Mouse (Mus musculus): ENCODE data around the gene Ribc1.

Ribc1 gene

DNA sequence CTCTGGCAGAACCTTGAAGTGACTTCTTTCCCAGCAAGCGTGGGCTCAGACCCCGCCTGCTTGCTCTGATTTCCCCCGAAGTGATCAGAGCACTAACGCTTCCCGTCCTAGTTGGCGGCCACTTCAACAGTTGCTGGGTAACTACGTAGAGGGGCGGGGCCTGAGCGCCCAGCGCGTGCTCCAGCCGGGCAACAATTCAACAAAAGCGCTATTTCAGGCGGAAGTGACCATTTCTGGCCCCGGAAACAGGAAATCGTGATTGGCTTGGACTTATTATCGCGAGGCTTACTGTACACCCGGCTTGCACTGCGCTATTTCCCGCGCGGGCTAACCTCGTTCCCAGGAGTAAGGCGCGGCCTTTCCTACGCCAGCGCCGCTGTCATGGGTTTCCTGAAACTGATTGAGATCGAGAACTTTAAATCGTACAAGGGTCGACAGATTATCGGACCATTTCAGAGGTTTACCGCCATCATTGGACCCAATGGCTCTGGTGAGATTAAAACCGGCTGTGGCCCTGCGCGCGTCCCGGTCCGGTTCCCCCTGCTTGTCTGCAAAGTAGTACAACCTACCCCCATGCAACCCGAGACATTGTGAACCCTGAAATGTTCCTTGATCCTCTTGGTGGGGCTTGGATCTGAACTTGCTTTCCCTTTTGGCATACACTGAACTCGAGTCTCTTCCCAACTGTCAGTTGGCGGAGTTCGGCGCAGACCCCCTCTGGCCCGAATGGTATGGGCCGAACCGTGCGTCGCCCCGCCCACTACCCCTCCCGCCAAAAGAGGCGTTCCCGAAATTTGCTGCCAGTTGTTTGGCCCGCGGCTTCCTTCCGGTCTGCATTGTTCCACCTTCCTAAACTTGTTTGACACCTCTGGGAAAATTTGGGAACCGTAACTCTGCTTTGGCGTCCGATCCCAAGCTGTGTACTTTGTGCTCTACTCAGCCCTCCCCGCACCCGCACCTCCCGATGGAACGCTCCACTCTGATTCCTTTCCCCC, at the start of gene Ribc1, which contains the start of gene Smc1a:
TSS of gene Ribc1 (minus strand) at position 145 of the 995 bp plus-strand sequence.
TSS of gene Smc1a (plus strand) at position 278 of the 995 bp plus-strand sequence.
- peak; percentile 95 for DNase-seq

DNA sequence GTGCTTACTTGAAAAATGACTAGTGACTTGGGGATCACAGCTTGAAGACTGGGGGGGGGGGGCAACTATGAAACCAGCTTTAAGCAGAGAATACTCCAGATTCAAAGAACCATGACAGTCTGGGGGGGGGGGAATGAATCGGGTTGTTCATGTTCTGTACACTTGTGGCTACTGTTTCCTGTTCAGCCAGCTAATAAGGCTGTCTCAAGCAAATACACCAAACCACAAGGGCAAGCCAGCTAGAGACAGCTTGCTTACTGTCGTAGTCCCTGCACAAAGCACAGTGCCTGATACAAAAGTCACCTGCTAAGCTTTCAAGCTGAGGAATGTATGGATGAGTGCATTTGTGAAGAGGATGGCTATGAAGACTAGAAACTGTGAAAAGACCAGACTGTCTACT, 49.6 kb upstream of the Ribc1 start:
- DNase-seq: no peak

DNA sequence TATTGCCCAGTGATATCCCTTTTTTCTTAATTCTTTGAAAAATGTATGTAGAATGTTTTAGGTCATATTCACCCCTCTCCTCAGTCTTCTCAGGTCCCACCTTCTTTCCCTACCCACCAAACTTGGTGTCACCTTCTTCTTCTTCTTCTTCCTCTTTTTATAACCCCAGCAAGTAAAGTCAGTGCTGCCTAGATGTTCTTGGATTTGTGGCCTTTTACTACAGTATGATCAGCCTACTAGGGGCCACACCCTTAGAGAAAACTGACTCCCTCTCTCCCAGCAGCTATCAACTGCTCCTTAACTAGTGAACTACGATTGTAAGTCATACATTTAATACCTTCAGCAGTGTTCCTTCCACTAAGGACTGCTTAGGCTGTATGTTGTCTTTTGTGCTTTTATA, 38.0 kb upstream of the Ribc1 start:
- no peak for DNase-seq

- DNase-seq: no peak
These were observed 36.5 kb upstream of the Ribc1 start for GRCm38 (mm10) chrX:152052546-152052945.

DNA sequence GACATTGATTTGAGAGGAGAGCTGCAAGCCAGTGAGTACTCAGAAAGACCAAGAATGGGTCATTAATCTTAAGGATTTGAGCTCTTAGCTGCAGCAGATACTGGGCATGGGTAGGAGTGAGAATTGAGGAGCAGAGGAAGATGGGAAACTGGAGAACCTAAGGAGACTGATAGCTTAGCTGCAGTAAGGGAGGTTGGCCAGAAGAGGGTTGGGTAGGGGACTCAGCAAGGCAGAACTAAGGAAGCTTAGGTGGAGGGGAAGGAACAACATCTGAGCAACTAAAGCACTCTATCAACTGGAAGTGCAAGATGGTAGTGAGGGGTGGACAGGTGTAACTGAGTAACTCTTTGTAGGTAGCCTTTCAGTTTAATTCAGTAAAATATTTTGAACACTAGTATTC, 31.1 kb upstream of the Ribc1 start:
- DNase-seq: no peak

GRCm38 (mm10) chrX:152039865-152040264, 23.8 kb upstream of the Ribc1 start:
- no peak for DNase-seq

GRCm38 (mm10) chrX:152019294-152019693, 3.2 kb upstream of the Ribc1 start:
- DNase-seq: no peak

GRCm38 (mm10) chrX:152017186-152017585, 1.1 kb upstream of the Ribc1 start:
- DNase-seq: no peak

DNA sequence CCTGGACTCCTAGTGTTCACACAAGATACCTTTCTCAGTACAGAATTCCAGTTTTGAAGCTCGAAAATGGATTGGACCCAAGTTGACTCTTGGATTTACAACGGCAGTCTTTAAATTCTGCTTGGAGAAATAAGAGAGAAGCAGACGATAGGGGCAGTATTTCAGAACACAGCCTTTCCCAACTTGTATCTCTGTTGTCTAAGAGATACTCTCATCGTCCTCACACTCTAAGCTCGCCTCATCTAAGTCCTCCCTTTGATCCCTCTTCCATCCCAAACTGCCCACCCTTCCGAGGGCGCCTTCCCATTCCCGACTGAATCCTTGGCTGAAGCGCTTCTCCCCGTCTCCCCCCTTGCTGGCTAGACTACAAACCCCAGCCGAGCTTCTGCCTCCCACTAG, 344 bp downstream of the Ribc1 start:
- no peak for DNase-seq

DNA sequence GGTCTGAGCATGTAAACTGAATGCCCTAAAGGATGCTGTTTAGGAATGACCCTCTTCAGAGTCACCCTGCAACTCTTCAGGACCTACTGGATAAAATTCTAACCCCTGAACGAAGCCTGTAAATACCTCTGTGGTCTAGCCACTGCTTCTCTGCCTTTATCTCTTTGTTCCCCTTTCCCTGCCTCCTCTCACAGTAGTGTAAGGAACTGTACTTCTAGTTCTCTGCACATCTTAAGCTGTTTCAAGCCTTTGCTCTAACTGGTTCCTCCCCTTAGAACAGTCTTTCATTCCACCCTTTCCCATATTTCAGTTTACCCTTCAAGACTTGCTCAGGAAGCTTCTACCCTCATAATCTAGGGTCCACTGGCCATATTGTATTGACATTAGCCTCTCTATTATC, 8.2 kb downstream of the Ribc1 start:
- no peak for DNase-seq

GRCm38 (mm10) chrX:152002865-152003264, 13.2 kb downstream of the Ribc1 start:
- DNase-seq: no peak

GRCm38 (mm10) chrX:152001737-152002710, 14.1 kb downstream of the Ribc1 start, which contains the start of gene Hsd17b10:
TSS of gene Hsd17b10 (plus strand) at chrX:152001845.
- peak; percentile 87 for DNase-seq

GRCm38 (mm10) chrX:152001182-152001684, 14.9 kb downstream of the Ribc1 start:
- no peak for DNase-seq

DNA sequence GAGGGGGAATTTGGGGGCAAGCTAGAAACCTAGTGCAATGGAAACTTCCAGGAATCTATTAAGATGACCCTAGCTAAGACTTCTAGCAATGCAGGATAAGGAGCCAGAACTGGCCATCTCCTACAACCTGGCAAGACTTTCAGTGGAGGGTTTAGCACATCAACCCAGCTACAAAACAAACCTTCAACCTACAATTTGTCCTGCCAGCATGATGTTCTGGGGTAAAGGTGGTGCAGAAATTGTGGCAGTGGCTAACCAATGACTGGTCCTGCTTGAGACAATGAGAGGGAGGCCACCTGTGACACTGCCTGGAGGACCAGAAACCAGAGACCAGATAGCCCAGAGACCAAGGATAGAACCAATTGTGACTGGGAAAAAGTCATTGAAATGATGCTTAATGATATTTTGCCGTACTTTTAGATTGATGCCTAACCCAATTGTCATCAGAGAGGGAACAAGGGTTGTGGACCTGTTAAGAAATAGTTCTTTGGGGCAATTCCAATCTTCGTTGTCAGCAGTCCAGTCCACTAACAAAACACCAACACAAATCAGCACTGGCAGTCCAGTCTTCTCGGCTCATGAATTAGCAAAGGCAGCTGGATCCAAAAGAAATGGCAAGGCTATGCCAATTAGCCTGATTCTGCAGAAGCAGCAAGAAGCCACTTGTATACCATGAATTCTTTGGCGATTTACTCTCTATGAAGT, 16.9 kb downstream of the Ribc1 start:
- DNase-seq: no peak
